Mouse (Mus musculus) liver, embryonic 13.5 days (tissue): ENCODE data around the gene Fkbp10. TPM values are rescaled to one million over a fixed set of nuclear protein-coding genes. Genes with fewer than 3 reads are reported as not detected.

ENCODE experiments used
- ATAC-seq: fragments of 200-750 bp; cut with Nextera tagmentation; 2 replicates; pipeline ENCODE4 v1.8.0; 2017; ENCODE audit warnings: low read depth, mild to moderate bottlenecking, moderate number of reproducible peaks, moderate library complexity
- DNase-seq: peaks from one replicate; pipeline ENCODE4 v3.0.0; 2022
- H3K27ac ChIP-seq: fragments of 300-500 bp; sonication (generic); 2 replicates; pipeline ENCODE4 v1.5.1; 2015; ENCODE audit warnings: moderate library complexity, mild to moderate bottlenecking, inconsistent platforms
- H3K27me3 ChIP-seq: fragments of 300-500 bp; sonication (generic); 2 replicates; pipeline ENCODE4 v1.6.1; 2015; ENCODE audit warnings: mild to moderate bottlenecking, inconsistent platforms
- H3K36me3 ChIP-seq: fragments of 300-500 bp; sonication (generic); 2 replicates; pipeline ENCODE4 v1.6.1; 2015; ENCODE audit warnings: mild to moderate bottlenecking, inconsistent platforms
- H3K4me1 ChIP-seq: fragments of 300-500 bp; sonication (generic); replicated peaks from 2 replicates; pipeline ENCODE4 v1.6.1; 2015; ENCODE audit warnings: inconsistent platforms
- H3K4me2 ChIP-seq: fragments of 300-500 bp; sonication (generic); 2 replicates; pipeline ENCODE4 v1.6.1; 2015; ENCODE audit warnings: inconsistent platforms, mild to moderate bottlenecking, moderate library complexity
- H3K4me3 ChIP-seq: fragments of 300-500 bp; sonication (generic); replicated peaks from 2 replicates; pipeline ENCODE4 v1.5.1; 2015; ENCODE audit warnings: mild to moderate bottlenecking, inconsistent platforms
- H3K9ac ChIP-seq: fragments of 300-500 bp; sonication (generic); 2 replicates; pipeline ENCODE4 v1.6.1; 2015; ENCODE audit warnings: mild to moderate bottlenecking, inconsistent platforms
- H3K9me3 ChIP-seq: fragments of 300-500 bp; sonication (generic); replicated peaks from 2 replicates; pipeline ENCODE4 v1.6.1; 2016; ENCODE audit warnings: inconsistent platforms
- WGBS: fragments of 180-500 bp; shearing (Covaris S2); methylation state at CpG from one replicate; pipeline ENCODE4 v1.1.7; 2015; ENCODE audit not compliant: insufficient replicate concordance; 5-methylcytosine and 5-hydroxymethylcytosine counted together
- polyA plus RNA-seq: library from polyadenylated mRNA; unstranded; fragments of >200 nt; fragmentation: Nextera tagmentation; extraction: Ambion mirVana; gene quantifications from 2 replicates; pipeline ENCODE4 v1.2.1, GENCODE M21; 2015

Gene Fkbp10
- polyA plus RNA-seq, 1 experiment from 2014 or later = 11.8 TPM

DNA sequence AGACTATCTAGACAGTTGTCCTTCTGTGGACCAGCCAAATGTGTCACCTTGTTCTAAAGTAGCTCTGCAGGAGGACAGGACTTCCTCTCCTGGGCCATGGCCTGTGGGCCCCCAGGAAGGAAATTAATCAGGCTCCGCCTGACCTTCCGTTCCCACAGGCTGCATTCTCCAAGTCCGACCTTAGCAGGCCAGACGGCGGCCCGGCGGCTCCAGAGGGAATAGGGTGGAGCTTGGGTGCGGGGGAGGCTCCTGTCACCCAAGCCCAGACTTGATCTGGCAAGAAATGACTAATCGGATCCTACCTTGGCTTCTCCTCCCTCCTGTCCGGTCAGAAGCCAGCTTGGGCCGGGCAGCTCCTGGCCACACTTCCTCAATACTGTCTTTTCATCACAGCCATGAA is 20.3 kb upstream of the Fkbp10 start:
- Histone ChIP-seq H3K4me1 (peaks cover 81% of the 10 kb centered on the region), H3K9ac (no peak overlapping the region), H3K4me2 (peak overlapping the region; percentile 72), H3K27ac (peak overlapping the region; percentile 2; the same call in 1 of the 2 replicates), H3K4me3 (peak overlapping the region; percentile 60), H3K27me3 (peaks cover 48% of the 10 kb centered on the region), H3K36me3 (no peaks in the 10 kb centered on the region), H3K9me3 (no peaks in the 10 kb centered on the region)
- ATAC-seq = no peak
- no peak for DNase-seq
- WGBS = 10% methylated on average over 11 of the region's 11 CpGs

DNA sequence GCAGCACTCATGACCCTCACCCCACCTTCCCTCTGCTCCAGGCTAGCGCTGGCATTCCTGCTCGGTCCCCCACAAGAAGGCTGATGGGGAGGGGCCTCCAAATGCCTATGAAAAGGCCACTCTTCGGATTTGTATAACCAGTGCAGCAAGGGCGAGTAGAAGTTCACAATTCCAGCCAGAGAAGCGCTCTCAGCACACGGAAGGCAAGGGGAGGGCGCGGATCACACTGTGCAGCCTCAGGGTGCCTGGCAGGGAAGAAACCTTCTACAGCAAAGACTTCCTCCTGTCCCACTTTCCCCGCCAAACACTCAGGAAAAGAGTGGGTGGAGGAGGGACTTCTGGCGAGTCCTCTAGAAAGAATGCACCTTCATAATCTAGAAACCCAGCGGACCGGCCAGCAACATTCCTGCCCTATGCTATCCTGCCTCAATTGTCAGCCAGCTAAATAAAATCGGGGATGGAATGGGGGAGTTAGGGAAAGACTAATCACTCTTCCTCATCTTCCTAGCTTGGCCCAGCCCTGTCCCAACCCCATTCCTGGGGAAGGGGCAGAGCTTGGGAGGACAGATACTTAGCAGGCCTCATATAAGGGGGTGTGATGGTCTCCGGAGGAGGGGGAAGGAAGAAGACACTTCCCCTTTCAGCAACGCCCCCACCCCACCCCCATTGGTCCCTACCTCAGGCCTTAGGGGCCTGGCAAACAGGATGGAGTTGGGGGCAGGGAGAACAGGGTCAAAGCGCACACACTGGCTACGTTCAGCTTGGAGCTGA is 19.5 kb upstream of the Fkbp10 start:
- ATAC-seq = no peak
- H3K4me3 ChIP-seq = peak overlapping the region; percentile 60
- H3K27ac ChIP-seq = peak overlapping the region; percentile 76
- H3K27me3 ChIP-seq = peaks cover 48% of the 10 kb centered on the region
- H3K4me2 ChIP-seq = peak overlapping the region; percentile 72
- DNase-seq = no peak
- 29% methylated on average over 17 of the region's 17 CpGs for WGBS
- H3K4me1 ChIP-seq = peaks cover 78% of the 10 kb centered on the region
- no peaks in the 10 kb centered on the region for H3K9me3 ChIP-seq
- no peaks in the 10 kb centered on the region for H3K36me3 ChIP-seq
- H3K9ac ChIP-seq = peak overlapping the region; percentile 68; the same call in 1 of the 2 replicates

DNA sequence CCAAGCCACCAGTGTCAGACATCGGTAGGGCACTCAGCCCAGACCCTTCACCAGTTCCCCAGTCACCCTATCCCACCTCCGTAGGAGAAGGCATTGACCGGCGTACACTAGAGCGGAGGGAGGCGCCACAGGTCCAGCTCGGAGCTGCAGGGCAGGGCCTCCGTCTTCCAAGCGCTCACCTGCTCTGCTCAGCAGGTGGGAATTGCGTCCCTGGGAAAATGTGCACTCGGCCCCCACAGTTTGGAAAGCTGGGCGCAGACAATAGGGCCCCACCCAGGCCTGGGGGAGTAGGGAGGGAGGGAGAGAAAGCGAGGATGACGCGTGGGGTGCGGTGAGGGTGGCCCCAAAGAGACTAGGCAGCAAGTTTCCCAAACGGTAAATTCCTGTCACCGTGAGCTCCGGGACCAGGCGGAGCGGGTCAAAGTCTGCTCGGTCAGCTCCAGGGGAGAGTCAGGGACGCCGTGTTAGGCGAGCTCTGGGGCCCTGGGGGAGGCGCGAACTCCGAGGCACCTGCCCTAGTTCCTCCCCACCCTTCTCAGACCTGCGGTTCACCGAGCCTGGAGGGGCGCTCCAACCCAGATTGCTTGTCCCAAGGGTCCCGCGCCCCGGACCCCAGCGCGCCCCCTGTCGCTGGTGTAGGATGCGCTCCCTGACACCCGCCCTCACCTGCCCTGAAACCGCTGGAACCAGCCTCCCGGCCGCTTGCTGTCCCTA is 18.5 kb upstream of the Fkbp10 start:
- Histone ChIP-seq H3K4me3 (peak overlapping the region; percentile 60), H3K27ac (peak overlapping the region; percentile 76), H3K9me3 (no peaks in the 10 kb centered on the region), H3K36me3 (no peaks in the 10 kb centered on the region), H3K4me1 (peaks cover 77% of the 10 kb centered on the region), H3K9ac (peak overlapping the region; percentile 68), H3K27me3 (peaks cover 48% of the 10 kb centered on the region), H3K4me2 (peak overlapping the region; percentile 72)
- DNase-seq = no peak
- 2% methylated on average over 42 of the region's 42 CpGs for WGBS
- peak; percentile 14; the same call in 1 of the 2 replicates for ATAC-seq

DNA sequence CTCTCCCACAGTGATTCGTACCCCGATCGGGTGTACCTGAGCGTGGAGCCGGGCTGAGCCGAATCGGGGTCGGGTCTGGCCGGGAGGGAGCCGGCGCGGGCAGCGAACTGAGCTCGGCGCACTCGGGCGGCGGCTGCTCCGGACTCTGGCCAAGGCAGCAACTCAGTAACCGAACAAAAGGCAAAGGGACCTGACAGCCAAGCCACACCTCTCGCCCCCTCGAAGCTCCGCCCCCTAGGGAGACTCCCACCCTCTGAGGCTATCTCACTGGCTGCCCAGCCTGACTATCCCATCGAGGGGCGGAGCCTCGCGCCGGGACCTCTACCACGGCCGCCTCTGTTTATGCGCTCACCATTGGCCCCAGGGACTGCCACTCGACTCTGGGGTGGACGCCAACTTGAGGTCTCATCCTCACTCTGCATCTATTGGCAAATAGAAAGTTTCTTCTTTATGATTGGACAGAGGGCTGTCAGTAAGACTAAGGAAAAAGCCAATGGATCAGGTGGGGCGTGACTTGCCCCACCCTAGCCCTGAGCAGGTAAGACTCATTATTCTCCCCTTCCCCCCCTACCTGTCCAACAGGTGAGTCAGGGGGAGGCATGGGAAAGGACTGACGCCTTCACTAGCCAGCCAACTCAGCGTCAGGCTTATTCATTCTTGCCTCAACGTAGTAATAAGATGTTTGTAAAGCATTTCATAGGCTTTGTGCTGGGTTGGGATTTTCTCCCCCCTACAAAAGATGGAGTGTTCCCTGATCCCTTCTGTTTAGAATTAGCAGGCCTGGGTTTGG is 17.7 kb upstream of the Fkbp10 start, which contains the start of gene Jup:
Gene Jup (minus strand): TSS at position 164 of the 790 bp plus-strand sequence.
- Histone ChIP-seq H3K27ac (peak within 1 kb of the TSS; percentile 76), H3K27me3 (peaks cover 45% of the 10 kb centered on the region), H3K9ac (peak within 1 kb of the TSS; percentile 68), H3K9me3 (no peaks in the 10 kb centered on the region), H3K4me1 (peaks cover 77% of the 10 kb centered on the region), H3K4me3 (peak within 1 kb of the TSS; percentile 60), H3K36me3 (no peaks in the 10 kb centered on the region), H3K4me2 (peak within 1 kb of the TSS; percentile 72)
- ATAC-seq (peak; percentile 95), DNase-seq (peak; percentile 95)
- 1% methylated on average over 37 of the region's 37 CpGs for WGBS

DNA sequence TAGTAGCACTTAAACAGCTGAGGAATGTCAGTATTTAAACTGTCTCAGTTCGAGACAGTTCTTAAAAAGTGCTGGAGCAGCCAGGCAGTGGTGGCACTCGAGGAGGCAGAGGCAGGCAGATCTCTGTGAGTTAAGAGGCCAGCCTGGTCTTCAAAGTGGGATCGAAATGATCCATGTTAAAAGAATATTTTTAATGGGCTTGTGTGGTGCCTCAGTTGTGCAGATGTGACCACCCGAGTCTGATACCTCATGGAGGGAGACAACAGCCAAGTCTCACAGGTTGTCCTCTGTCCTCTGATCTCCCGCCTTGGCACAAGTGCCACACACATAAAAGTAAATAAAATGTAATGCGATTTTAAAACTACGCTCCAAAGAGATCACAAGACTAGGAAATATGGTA is 17.0 kb upstream of the Fkbp10 start:
- Histone ChIP-seq H3K27ac (no peak overlapping the region), H3K9me3 (no peaks in the 10 kb centered on the region), H3K4me2 (no peak overlapping the region; the same call in 1 of the 2 replicates), H3K36me3 (no peaks in the 10 kb centered on the region), H3K27me3 (peaks cover 39% of the 10 kb centered on the region), H3K4me1 (peaks cover 78% of the 10 kb centered on the region), H3K4me3 (no peak overlapping the region), H3K9ac (no peak overlapping the region)
- WGBS = 77% methylated on average over 7 of the region's 7 CpGs
- ATAC-seq = no peak
- no peak for DNase-seq

DNA sequence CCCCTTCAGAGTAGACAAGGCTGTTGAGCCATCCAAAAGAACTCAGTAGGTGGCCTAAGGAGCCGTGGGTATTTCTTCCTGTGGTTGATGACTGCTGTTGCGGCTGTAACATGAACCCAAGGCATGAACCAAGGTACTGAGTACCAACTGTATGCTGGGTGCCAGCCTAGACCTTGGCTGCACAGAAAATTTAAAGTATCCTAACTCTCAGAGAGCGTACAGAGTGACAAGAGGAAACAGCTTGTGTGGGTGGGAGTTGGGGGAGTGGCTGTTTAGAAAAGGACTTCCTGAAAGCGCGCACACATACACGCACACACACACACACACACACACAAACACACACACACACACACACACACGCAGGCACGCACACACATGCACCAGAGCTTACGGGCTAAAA is 16.2 kb upstream of the Fkbp10 start:
- 36% methylated on average over 9 of the region's 9 CpGs for WGBS
- DNase-seq = no peak
- Histone ChIP-seq H3K36me3 (no peaks in the 10 kb centered on the region), H3K27me3 (peaks cover 32% of the 10 kb centered on the region), H3K27ac (no peak overlapping the region), H3K4me1 (peaks cover 75% of the 10 kb centered on the region), H3K4me3 (no peak overlapping the region), H3K4me2 (no peak overlapping the region), H3K9me3 (no peaks in the 10 kb centered on the region), H3K9ac (no peak overlapping the region)
- no peak for ATAC-seq

DNA sequence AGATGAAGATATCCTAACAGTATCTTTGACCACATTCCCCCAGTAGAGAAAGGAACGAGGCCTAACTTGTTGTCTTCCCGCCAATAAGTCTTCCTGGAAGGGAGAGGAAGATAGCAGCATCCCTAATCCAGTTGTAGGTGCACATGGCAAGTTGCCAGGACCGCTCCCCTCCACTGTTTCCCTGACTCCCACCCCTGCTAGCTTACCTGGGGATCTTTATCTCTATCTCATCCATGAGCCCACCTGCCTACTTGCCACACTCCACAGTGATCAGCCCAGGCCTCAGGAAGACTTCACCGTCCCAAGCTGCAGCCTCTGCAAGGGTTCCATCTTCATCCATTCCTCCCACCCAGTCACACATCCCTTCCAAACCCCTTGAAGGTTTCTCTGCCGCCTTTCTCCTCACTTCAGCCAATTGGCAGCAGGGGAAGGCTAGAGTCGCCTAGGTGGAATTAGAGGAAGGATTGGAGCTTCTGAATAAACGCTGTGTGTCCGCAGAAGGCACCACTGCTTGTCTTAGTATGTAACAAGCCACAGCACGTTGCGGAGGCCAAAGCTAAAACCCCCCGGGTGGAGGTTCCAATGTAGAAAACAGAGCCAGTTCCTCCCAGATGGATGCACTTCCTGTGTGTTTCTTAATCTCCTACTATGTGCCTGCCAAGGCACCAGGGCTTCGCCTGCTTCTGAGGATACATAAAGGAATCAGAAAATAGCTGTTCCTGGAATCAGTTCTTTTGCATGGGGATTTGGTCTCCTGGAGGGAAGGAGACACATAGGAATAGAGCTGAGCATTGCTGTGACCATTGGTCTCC is 15.6 kb upstream of the Fkbp10 start:
- Histone ChIP-seq H3K4me3 (no peak overlapping the region), H3K9me3 (no peaks in the 10 kb centered on the region), H3K4me2 (no peak overlapping the region), H3K27me3 (peaks cover 26% of the 10 kb centered on the region), H3K36me3 (no peaks in the 10 kb centered on the region), H3K4me1 (peaks cover 69% of the 10 kb centered on the region), H3K27ac (no peak overlapping the region), H3K9ac (no peak overlapping the region)
- WGBS = 66% methylated on average over 12 of the region's 12 CpGs
- ATAC-seq (no peak), DNase-seq (no peak)

DNA sequence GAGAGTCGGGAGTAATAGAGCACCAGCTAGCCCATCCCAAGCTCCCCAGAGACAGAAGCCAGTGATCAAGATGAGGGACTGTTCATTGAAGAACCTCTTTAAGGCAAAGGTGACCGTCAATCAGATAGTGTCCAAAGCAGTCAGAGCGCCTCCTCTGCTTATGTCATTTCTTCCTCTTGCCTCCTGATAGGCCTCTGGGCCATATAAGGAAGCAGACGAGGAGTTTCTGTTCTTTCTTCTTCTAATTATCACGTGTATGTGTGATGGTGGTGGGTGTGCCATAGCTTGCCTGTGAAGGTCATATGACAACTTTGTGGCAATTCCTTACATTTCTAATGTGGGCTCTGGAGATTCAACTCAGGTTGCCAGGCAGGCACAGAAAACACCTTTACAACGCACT is 14.7 kb upstream of the Fkbp10 start:
- DNase-seq (no peak), ATAC-seq (no peak)
- no peak overlapping the region for H3K27ac ChIP-seq
- no peaks in the 10 kb centered on the region for H3K36me3 ChIP-seq
- peaks cover 17% of the 10 kb centered on the region for H3K27me3 ChIP-seq
- H3K9ac ChIP-seq = no peak overlapping the region
- WGBS = 36% methylated on average over 6 of the region's 6 CpGs
- peaks cover 60% of the 10 kb centered on the region for H3K4me1 ChIP-seq
- H3K9me3 ChIP-seq = no peaks in the 10 kb centered on the region
- H3K4me3 ChIP-seq = no peak overlapping the region
- H3K4me2 ChIP-seq = no peak overlapping the region

DNA sequence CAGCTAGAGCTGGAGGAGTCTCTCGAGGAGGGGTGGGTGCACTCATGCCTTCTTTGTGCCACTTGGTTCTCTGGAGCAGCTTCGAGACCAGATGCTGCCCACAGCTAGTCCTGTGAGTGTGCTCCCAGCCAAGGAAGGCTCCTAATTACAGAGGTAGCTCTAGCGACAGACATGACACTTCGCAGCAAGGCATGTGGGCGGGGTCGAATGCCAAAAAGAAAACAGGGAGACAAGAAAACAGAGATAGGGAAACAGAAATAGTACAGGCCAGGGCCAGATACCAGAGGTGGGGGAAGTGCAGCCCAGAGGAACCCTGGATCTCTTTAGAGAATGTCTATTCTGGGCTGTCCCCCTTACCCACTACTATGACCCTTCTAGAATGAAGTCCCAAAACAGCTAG is 13.3 kb upstream of the Fkbp10 start:
- 11% methylated on average over 6 of the region's 6 CpGs for WGBS
- Histone ChIP-seq H3K9me3 (no peaks in the 10 kb centered on the region), H3K4me3 (no peak overlapping the region), H3K27me3 (peaks cover 3% of the 10 kb centered on the region; the same call in 1 of the 2 replicates), H3K4me2 (peak overlapping the region; percentile 21), H3K4me1 (peaks cover 47% of the 10 kb centered on the region), H3K36me3 (no peaks in the 10 kb centered on the region), H3K27ac (no peak overlapping the region), H3K9ac (no peak overlapping the region)
- DNase-seq = peak; percentile 45
- no peak for ATAC-seq

DNA sequence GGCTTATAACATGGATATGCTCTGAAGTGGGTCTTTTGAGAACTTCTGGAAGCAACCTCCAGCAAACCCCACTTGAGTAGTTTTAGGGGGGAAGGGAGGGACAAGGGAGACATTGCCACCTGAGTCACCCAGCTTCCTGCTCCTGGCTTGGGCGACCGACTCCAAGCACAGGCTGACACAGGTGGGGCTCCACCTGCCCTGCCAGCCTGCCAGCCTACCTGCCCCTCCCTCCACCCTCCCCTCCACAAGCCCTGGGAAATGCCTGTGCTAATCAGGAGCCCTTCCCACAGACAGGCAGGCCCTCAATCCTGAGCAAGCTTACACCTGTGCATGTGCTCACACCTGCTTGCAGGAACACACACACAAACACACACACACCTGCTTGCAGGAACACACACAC is 12.8 kb upstream of the Fkbp10 start:
- H3K27ac ChIP-seq = no peak overlapping the region
- DNase-seq (no peak), ATAC-seq (no peak)
- no peak overlapping the region for H3K9ac ChIP-seq
- H3K4me2 ChIP-seq = peak overlapping the region; percentile 21; the same call in 1 of the 2 replicates
- no peaks in the 10 kb centered on the region for H3K9me3 ChIP-seq
- 62% methylated on average over 2 of the region's 2 CpGs for WGBS
- no peak overlapping the region for H3K4me3 ChIP-seq
- peaks cover 42% of the 10 kb centered on the region for H3K4me1 ChIP-seq
- H3K27me3 ChIP-seq = no peaks in the 10 kb centered on the region
- H3K36me3 ChIP-seq = no peaks in the 10 kb centered on the region
